Mouse (Mus musculus) G1E (cell line): ENCODE measurements around the gene Ablim2.

Experiments
- CTCF ChIP-seq: IDR thresholded peaks from 2 replicates; pipeline ENCODE4 v1.5.1; 2012; ENCODE audit warnings: low read depth, low read length, inconsistent platforms, mixed read lengths
- GATA1 ChIP-seq: IDR thresholded peaks from 2 replicates; pipeline ENCODE4 v1.6.1; 2012; ENCODE audit warnings: borderline replicate concordance, low read length, inconsistent platforms, mixed read lengths
- POLR2AphosphoS5 ChIP-seq: IDR thresholded peaks from 2 replicates; pipeline ENCODE4 v1.6.1; 2012; ENCODE audit warnings: low read depth, low read length, inconsistent platforms; ENCODE audit not compliant: insufficient replicate concordance
- TAL1 ChIP-seq: conservative IDR thresholded peaks from 2 replicates; pipeline ENCODE4 v1.6.1; 2012; ENCODE audit warnings: low read depth, low read length, inconsistent platforms, mixed read lengths

GRCm38 (mm10) chr5:35755131-35755733 lies 2.4 kb upstream of the Ablim2 start:
- TF ChIP-seq CTCF (peak; percentile 62; the same call in 1 of the 2 replicates), TAL1 (no peak), POLR2AphosphoS5 (no peak), GATA1 (no peak)
